In the genomic region with DNA sequence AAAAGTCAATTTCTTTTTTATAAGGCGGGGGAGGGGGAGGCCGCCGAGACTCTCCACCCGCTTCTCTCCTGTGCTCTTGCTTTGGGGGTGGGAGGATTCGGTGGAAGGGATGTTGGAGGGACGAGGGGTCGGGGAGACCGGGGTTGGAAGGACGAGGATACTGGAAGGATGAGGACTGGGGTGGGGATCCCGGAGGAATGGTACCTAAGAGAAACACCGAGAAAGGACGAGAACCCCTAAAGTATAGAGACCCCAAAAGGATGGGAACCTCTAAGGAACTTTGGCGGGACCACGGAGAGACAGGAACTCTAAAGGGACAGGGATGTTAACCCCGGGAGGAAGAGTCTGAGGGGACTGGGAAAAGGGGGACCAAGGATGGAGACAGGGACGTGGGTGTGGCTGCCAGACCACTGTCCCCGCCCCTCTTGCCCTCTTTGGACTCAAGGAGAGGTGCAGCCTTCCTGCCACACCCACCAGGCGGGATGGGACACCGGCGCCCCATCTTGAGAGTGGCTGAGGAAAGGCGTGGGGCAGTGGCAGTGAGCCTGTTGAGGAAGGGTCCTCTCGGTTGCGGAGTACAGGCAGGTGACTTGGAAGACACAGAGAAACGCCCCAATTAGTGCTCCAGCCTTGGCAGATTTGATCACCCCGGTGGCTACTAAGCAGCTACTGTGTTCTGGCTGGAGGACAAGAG, we compare ENCODE assay signal across 9 mouse cellular contexts. TPM values are rescaled to one million over a fixed set of nuclear protein-coding genes. Genes with fewer than 3 reads are reported as not detected.
DNase-seq lines count a peak whose midpoint lies in the region; ATAC-seq and TF ChIP-seq lines count a peak whose summit lies in the region.
"Had no signal": no experiment of that assay in that cellular context is flagged by ENCODE, and none has a peak within 500 bp of the region (broad histone marks: within the 10 kb centered on the region; RNA-seq: fewer than 3 reads in every experiment).

No protein-coding gene starts in this region.

- TF ChIP-seq CTCF in kidney, adult 2 months (conservative IDR thresholded peaks at IDR 0.05; ENCODE audit: insufficient read depth, insufficient read length, low read depth, low read length) = no peak
- TF ChIP-seq CTCF in intestine, postnatal 0 days (IDR thresholded peaks at IDR 0.05; ENCODE audit: low read depth) = no peak

- H3K36me3 ChIP-seq in kidney, embryonic 14.5 days (ENCODE audit: control insufficient read depth, insufficient read depth, low read length) = no peaks in the 10 kb centered on the region
- no peaks in the 10 kb centered on the region for H3K36me3 ChIP-seq in kidney, adult 2 months (ENCODE audit: control insufficient read depth, insufficient read depth, low read length)
- no peaks in the 10 kb centered on the region for H3K36me3 ChIP-seq in embryonic facial prominence, embryonic 11.5 days (replicated peaks; ENCODE audit: control insufficient read depth, insufficient read depth, low read depth, low read length)
- no peaks in the 10 kb centered on the region for H3K36me3 ChIP-seq in intestine, postnatal 0 days (ENCODE audit: control insufficient read depth, insufficient read depth)
- H3K36me3 ChIP-seq in neural tube, embryonic 12.5 days = no peaks in the 10 kb centered on the region

- no peak overlapping the region for H3K27ac ChIP-seq in kidney, embryonic 14.5 days (ENCODE audit: low read depth, low read length)
- no peak overlapping the region for H3K27ac ChIP-seq in kidney, adult 2 months (ENCODE audit: insufficient read depth, low read depth, low read length)
- no peak overlapping the region for H3K27ac ChIP-seq in embryonic facial prominence, embryonic 11.5 days (replicated peaks; ENCODE audit: low read depth, low read length)
- H3K27ac ChIP-seq in intestine, postnatal 0 days (ENCODE audit: low read depth, low read length) = no peak overlapping the region
- H3K27ac ChIP-seq in neural tube, embryonic 12.5 days = no peak overlapping the region

- peaks cover 89% of the 10 kb centered on the region for H3K27me3 ChIP-seq in kidney, embryonic 14.5 days (ENCODE audit: control insufficient read depth, insufficient read depth, low read length)
- peaks cover 13% of the 10 kb centered on the region for H3K27me3 ChIP-seq in kidney, adult 2 months (replicated peaks; ENCODE audit: control insufficient read depth, insufficient read depth, low read length)
- peaks cover 62% of the 10 kb centered on the region for H3K27me3 ChIP-seq in embryonic facial prominence, embryonic 11.5 days (ENCODE audit: control insufficient read depth, insufficient read depth, low read length)
- peaks cover 75% of the 10 kb centered on the region for H3K27me3 ChIP-seq in intestine, postnatal 0 days (replicated peaks; ENCODE audit: control insufficient read depth, insufficient read depth, low read length)
- peaks cover 94% of the 10 kb centered on the region for H3K27me3 ChIP-seq in neural tube, embryonic 12.5 days (replicated peaks)

- H3K4me1 ChIP-seq in kidney, embryonic 14.5 days (ENCODE audit: control insufficient read depth, insufficient read depth, low read length) = peaks cover 6% of the 10 kb centered on the region; the same call in 1 of the 2 replicates
- no peaks in the 10 kb centered on the region for H3K4me1 ChIP-seq in kidney, adult 2 months (ENCODE audit: control insufficient read depth, insufficient read depth, low read length)
- no peaks in the 10 kb centered on the region for H3K4me1 ChIP-seq in embryonic facial prominence, embryonic 11.5 days (ENCODE audit: control insufficient read depth, insufficient read depth, low read length)
- H3K4me1 ChIP-seq in intestine, postnatal 0 days (replicated peaks; ENCODE audit: control insufficient read depth, insufficient read depth, low read length) = peaks cover 3% of the 10 kb centered on the region; the same call in 1 of the 2 replicates
- peaks cover 10% of the 10 kb centered on the region for H3K4me1 ChIP-seq in neural tube, embryonic 12.5 days

- no peak overlapping the region for H3K9ac ChIP-seq in kidney, embryonic 14.5 days (ENCODE audit: low read depth, low read length)
- no peak overlapping the region for H3K9ac ChIP-seq in embryonic facial prominence, embryonic 11.5 days (replicated peaks; ENCODE audit: low read length)
- H3K9ac ChIP-seq in intestine, postnatal 0 days (ENCODE audit: low read depth, low read length) = no peak overlapping the region
- H3K9ac ChIP-seq in neural tube, embryonic 12.5 days = no peak overlapping the region

- H3K4me2 ChIP-seq in kidney, embryonic 14.5 days (replicated peaks; ENCODE audit: low read depth, low read length) = peak overlapping the region; percentile 30
- H3K4me2 ChIP-seq in embryonic facial prominence, embryonic 11.5 days (ENCODE audit: low read depth, low read length) = peak overlapping the region; percentile 32
- peak overlapping the region; percentile 55 for H3K4me2 ChIP-seq in intestine, postnatal 0 days (replicated peaks; ENCODE audit: low read depth)
- peak overlapping the region; percentile 55 for H3K4me2 ChIP-seq in neural tube, embryonic 12.5 days (replicated peaks)

- peak overlapping the region; percentile 26 for H3K4me3 ChIP-seq in kidney, embryonic 14.5 days (ENCODE audit: low read length)
- H3K4me3 ChIP-seq in kidney, adult 2 months (ENCODE audit: insufficient read depth, low read depth, low read length) = no peak overlapping the region
- peak overlapping the region; percentile 19; the same call in 1 of the 2 replicates for H3K4me3 ChIP-seq in embryonic facial prominence, embryonic 11.5 days (ENCODE audit: low read depth, low read length)
- peak overlapping the region; percentile 31 for H3K4me3 ChIP-seq in intestine, postnatal 0 days (ENCODE audit: low read depth, low read length)
- H3K4me3 ChIP-seq in neural tube, embryonic 12.5 days = peak overlapping the region; percentile 19

- ATAC-seq in kidney, embryonic 14.5 days (ENCODE audit: low FRiP score, low TSS enrichment) = no peak
- 0 out of 2 replicates have a peak, but pooled peaks have one; percentile 49 for ATAC-seq in embryonic facial prominence, embryonic 11.5 days (replicated peaks; ENCODE audit: insufficient number of reproducible peaks, low FRiP score, low TSS enrichment, low read depth)
- ATAC-seq in intestine, postnatal 0 days = no peak
- 0 out of 2 replicates have a peak, but pooled peaks have one; percentile 35 for ATAC-seq in neural tube, embryonic 12.5 days (ENCODE audit: low FRiP score, low read depth)

- intact Hi-C loops in left cerebral cortex, postnatal 4 days (cut with DNase I) = no loop called here

- H3K9me3 ChIP-seq in kidney, embryonic 14.5 days (ENCODE audit: control insufficient read depth, low read length) = peaks cover 3% of the 10 kb centered on the region; the same call in 1 of the 2 replicates
- H3K9me3 ChIP-seq in embryonic facial prominence, embryonic 11.5 days (replicated peaks; ENCODE audit: control insufficient read depth, low read length) = no peaks in the 10 kb centered on the region
- 0 out of 2 replicates have a peak, but pooled peaks cover 2% of the 10 kb centered on the region for H3K9me3 ChIP-seq in intestine, postnatal 0 days (ENCODE audit: control insufficient read depth)
- no peaks in the 10 kb centered on the region for H3K9me3 ChIP-seq in neural tube, embryonic 12.5 days

- under 1% methylated on average over 25 of the region's 25 CpGs for WGBS in kidney, embryonic 14.5 days
- 5% methylated on average over 25 of the region's 25 CpGs for WGBS in kidney, adult 2 months
- 2% methylated on average over 25 of the region's 25 CpGs for WGBS in embryonic facial prominence, embryonic 11.5 days
- WGBS in intestine, postnatal 0 days = 2% methylated on average over 25 of the region's 25 CpGs
- WGBS in neural tube, embryonic 12.5 days = under 1% methylated on average over 25 of the region's 25 CpGs

- no peak for DNase-seq in kidney, adult 2 months
- DNase-seq in embryonic facial prominence, embryonic 11.5 days (ENCODE audit: low spot score) = no peak
- no peak for DNase-seq in spleen, postnatal 36 days (ENCODE audit: low spot score in 2 of 2)
- DNase-seq in frontal cortex, postnatal 25 days (ENCODE audit: low spot score in 2 of 2) = no peak
- no peak for DNase-seq in left cerebral cortex, postnatal 4 days

- TF ChIP-seq POLR2A in kidney, adult 2 months (IDR thresholded peaks at IDR 0.05; ENCODE audit: low read depth, low read length) = no peak

RNA-seq across cellular contexts. Expression of gene Ostm1, which starts 8.5 kb away (rescaled TPM):
- 8.5 and 12.9 TPM in 2 replicates for polyA plus RNA-seq in kidney, embryonic 14.5 days (2014; fragmentation: Nextera tagmentation; extraction: Ambion mirVana)
- polyA plus RNA-seq in kidney, adult 2 months (2012; rRNA removed) = 15.4 and 15.5 TPM in 2 replicates
- 15.5 and 16.0 TPM in 2 replicates for polyA plus RNA-seq in embryonic facial prominence, embryonic 11.5 days (2014; fragmentation: Nextera tagmentation; extraction: Ambion mirVana)
- polyA plus RNA-seq in intestine, postnatal 0 days (2015; fragmentation: Nextera tagmentation; extraction: Ambion mirVana) = 25.4 and 29.1 TPM in 2 replicates
- polyA plus RNA-seq in neural tube, embryonic 12.5 days (2016; fragmentation: Nextera tagmentation; extraction: Ambion mirVana) = 21.7 and 24.1 TPM in 2 replicates
- total RNA-seq in left cerebral cortex, postnatal 4 days (2021) = 10 to 100 TPM; 32.0 to 34.1 TPM

RNA-seq across cellular contexts. Expression of gene Nr2e1, which starts 8.7 kb away (rescaled TPM):
- polyA plus RNA-seq in kidney, embryonic 14.5 days (2014; fragmentation: Nextera tagmentation; extraction: Ambion mirVana) = not detected in 2 replicates
- not detected in 2 replicates for polyA plus RNA-seq in kidney, adult 2 months (2012; rRNA removed)
- polyA plus RNA-seq in embryonic facial prominence, embryonic 11.5 days (2014; fragmentation: Nextera tagmentation; extraction: Ambion mirVana) = 8.6 and 11.8 TPM in 2 replicates
- not detected in 2 replicates for polyA plus RNA-seq in intestine, postnatal 0 days (2015; fragmentation: Nextera tagmentation; extraction: Ambion mirVana)
- not detected in 2 replicates for polyA plus RNA-seq in neural tube, embryonic 12.5 days (2016; fragmentation: Nextera tagmentation; extraction: Ambion mirVana)
- total RNA-seq in left cerebral cortex, postnatal 4 days (2021) = 10 to 100 TPM; 11.1 to 13.1 TPM
- polyA plus RNA-seq: spleen, adult 2 months had no signal

Comparison
In these comparisons a context has a peak if more than half of its experiments do, and no peak if none do; other contexts are left out.
1. ATAC-seq: peak in embryonic facial prominence, embryonic 11.5 days (single experiment) and neural tube, embryonic 12.5 days (single experiment); none in kidney, embryonic 14.5 days (single experiment) and intestine, postnatal 0 days (single experiment).
2. Peak in every context shown above with its lines, with median percentiles within 50 percentile points of each other: H3K4me2 ChIP-seq.